Mouse (Mus musculus) embryo, embryonic 10.5 days (tissue): ENCODE measurements at regions not wholly inside any gene's neighbourhood (a gene's known extent, or its start where the extent isn't known, plus 50 kb on each side); places are given as distances from the start of the nearest gene placed in this dataset.

ENCODE experiments used
- DNase-seq: peaks from one replicate; pipeline ENCODE4 v3.0.0-alpha.2; 2015; ENCODE audit warnings: low spot score

DNA sequence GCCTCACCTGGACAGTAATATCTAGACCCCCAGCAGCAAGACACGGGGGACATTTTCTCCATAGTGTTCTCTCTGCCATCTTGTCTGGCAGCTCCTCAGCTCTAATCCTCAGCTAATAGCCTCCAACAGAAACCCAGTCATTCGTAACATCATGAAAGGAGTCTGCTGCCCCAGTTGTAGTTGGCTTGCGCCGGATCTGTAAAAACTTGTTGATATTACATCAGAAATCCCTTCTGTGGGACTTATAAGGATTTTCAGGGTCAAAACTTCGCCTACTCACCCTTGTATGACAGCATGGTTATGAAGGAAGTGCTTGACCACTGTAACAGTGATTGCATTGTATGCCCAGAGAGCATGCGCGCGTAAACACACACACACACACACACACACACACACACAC is 96.8 kb upstream of the Fat1 start:
- DNase-seq, result no peak

DNA sequence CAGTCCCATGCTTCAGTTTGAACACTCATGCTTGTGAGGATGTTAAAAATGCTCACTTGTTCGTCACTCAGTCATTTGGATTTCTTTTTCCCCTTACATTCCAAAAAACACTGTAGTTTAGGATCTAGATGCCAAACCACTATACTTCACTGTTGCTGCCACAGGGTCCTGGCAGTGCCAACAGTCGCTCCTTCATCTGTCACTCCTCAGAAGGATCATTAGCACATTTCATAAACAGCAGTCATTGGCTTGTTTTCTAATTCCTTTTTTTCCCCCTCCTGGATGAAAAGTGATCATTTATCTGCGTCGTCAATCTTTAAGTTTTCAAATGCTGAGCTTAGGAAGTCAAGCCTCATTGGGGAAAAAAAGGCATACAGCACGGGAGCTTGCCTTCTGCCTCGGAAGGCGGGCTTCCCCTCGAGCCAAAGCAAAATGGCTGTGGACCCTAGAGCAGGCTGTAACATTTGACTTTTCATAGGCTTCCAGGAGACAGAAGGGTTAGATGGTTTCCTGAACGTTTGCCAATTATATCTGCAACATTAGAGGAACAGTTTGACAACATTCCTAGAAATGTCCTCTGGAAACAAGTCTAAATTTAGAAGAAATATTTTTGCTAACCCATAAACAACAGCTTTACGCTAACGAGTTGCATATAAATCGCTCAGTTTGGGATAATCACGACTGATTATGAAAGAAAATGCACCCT is 95.6 kb upstream of the Fat1 start:
- DNase-seq, result no peak

DNA sequence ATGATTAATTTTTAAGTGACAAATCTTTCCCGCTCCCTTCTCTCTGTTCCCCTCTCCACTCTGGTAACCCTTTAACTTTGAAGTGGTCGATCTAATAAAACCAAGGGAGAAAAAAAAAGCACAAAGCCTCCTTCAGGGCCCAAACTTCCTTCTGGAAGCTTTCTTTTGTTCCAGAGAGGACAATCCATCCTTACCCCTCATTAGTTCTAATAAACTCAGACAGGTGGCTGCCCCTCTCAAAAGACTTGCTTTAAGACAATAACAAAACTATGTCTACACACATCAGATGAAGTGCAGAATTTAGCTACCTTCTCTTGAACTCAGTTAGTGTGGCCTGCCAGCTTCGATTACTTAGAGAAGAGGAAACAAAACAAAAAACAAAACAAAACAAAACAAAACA is 94.6 kb upstream of the Fat1 start:
- DNase-seq, result no peak

DNA sequence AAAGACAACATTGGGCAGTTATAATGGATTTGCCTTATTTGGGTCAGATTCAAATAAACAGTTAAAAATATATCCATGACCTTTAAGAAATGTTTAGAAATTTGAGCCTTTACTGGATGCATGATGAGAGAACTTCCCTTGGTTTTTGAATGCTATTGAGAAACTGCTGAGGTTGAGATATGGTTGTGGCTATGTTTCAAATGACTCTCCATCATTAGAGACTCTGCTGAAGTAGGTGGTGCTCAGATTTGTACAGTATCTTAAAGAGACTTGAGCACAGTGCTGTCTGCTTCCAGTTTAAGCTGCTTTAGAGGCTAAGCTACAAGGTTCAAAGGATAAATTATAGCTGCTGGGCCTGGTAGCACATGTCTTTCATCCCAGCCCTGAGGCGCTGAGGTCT is 90.9 kb upstream of the Fat1 start:
- DNase-seq, result no peak

DNA sequence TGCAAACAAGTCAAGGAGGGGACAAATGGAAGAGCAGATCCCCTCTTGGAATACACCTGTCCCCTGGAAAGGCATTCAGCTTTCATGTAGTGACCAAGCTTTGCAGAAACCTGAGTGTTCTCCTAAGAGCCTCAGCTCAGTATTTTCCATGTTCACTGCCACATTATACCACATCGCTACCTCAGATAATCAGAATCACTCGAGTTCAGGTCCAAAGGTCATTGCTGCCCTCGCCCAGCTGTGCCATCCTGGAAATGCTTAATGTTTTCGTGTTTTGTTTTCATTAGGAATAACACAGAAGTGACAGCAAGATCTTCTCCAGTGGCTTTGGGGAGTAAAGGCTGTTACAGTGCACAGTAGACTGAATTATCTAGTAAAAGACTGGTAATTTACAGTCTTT is 83.0 kb upstream of the Fat1 start:
- no peak for DNase-seq

DNA sequence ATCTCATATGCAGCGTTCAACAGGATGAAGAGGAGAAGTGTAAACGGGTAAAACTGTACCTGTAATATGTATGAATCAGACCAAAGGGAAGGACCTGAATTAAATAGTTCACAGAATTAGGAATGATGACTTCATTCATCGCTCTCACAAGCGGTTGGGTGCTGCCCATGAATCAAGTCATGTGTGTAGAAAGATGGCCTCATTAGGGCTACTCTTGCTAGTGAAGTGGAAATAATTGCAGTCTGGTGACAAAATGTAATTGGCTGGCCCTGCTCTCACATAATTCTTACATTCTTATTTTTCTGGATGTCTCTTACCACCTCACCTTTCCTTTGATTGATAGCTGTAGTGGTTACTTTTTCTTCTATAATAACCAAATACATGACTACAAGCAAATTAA is 80.1 kb upstream of the Fat1 start:
- DNase-seq, result no peak

DNA sequence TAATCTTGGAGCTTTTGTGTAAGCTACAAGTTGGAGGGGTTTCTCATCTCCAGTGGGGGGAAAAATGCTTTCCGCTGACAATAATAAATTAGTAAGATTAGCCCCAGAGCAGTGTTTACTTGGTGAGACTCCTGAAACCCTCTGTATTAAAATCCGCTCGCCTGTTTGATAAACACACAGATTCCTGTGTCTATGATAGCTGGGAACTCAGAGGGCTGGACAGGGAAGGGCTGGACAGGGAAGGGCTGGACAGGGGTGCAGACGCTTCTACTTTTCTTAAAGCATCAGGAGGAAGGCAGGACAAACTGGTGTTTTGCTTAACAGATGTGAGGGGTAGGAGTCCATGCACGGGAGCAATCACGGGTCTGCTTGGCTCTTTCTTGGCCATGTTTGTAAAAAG is 68.0 kb upstream of the Fat1 start:
- no peak for DNase-seq

DNA sequence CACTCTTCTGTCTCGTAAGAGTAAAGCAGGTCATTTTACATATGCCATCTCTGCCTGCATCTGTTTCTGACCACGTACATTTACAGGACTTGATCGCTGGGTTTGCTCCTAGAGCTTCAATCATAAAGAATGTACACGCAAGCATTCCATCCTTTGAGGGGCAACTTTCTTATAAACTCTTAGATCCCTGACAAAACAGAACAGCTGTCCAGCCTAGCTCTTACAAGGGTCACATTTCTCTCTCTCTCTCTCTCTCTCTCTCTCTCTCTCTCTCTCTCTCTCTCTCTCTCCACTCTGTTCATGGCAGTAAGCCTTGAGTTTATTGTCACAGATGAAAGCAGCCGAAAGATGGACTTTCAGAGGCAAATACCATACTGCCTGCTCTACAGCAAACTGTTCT is 67.6 kb upstream of the Fat1 start:
- DNase-seq, result no peak

DNA sequence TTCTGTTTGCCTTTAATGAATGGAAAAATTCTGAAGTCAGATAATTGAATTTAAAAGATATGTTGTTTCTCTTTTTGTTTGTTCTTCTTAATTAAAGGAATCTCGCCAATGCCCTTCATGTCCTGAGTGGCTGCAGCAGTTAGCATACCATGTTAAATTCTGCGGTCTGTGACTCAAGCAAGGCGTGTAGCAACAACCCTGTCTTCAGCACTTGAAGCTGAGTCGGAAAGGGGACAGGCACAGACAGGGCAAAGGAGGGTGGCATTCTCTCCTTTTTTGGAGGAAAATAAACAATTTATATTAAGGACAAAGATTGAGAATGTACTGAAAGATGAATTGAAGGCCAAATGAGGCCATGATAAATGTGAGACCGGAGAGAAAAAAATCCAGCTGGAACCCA is 58.2 kb upstream of the Fat1 start:
- no peak for DNase-seq

DNA sequence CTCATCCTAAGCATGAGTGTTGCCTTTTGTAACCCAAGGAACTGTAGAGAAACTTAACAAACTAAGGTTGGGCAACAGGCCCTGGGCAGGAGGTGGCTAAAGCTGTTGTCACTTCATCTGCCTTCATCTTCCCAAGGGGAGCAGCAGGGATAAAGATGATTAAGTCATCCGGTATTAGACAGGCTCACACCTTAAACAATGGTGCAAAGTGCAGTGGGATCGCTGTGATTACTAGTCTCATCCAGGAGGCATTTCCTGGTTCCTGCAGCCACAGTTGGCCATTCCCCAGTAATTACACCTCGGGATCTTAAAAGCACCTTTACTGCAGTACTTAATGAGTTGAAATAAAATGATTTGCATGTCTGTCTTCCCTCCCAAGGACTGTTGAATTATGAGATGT is 57.0 kb upstream of the Fat1 start:
- DNase-seq, result no peak

DNA sequence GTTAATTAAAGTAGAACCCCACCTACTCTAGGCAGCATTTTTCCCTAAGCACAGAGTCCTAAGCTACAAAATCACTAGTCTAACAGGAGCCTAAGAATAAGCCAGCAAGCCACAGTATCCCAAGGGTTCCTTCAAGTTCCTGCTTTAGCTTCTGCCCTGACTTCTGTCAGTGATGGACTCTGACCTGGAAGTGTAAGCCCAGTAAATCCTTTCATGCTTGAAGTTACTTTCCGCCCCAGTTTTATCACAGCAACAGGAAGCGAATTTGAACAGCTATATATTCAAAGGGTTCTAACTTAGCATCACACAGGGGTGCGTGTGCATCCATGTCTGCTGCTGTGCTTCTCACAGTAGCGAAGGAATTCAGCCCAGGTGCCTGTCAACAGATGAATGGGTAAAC is 56.1 kb upstream of the Fat1 start:
- DNase-seq, result no peak

DNA sequence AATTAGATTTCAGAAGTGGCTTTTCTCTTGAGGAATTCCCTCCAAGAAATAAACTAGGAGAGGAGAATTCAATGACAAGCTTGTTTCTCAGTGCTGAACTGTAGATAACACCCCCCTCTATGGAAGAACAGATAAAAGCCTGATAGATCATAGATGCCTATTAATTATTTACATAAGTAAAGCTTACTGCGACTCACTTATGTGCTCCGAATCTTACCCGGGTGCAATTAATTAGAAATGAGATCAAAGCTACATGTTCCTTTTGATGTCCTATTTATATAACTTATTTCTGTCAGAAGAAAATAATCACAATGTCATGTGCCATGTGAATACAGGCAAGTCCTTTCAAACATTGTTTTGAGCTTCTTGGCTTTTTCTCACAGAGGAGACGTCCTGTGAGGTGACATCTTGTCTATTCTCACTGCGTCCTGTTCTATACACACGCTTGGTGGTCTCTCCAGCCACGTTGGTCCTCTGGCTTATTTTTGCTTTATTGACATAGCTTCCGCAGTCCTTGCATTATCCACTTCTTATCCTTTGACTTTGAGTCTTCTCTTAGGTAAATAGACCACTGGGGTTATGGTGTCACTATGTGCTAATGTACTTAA is 50.7 kb upstream of the Fat1 start:
- DNase-seq, result no peak
